Mouse (Mus musculus) kidney, adult 18-20 months (tissue): ENCODE measurements around the gene Cox17.

Source experiments
- DNase-seq: peaks from one replicate; pipeline ENCODE4 v3.0.0; 2021

Cox17 gene

GRCm38 (mm10) chr16:38350361-38350855 is 3.6 kb downstream of the Cox17 start:
- DNase-seq: no peak

GRCm38 (mm10) chr16:38350939-38351338 is 4.1 kb downstream of the Cox17 start:
- DNase-seq: no peak

GRCm38 (mm10) chr16:38352031-38352430 is 5.2 kb downstream of the Cox17 start:
- peak; percentile 15 for DNase-seq

GRCm38 (mm10) chr16:38352851-38353250 is 6.1 kb downstream of the Cox17 start:
- DNase-seq: no peak

GRCm38 (mm10) chr16:38353642-38354041 is 6.9 kb downstream of the Cox17 start:
- no peak for DNase-seq

GRCm38 (mm10) chr16:38354185-38354913 is 7.6 kb downstream of the Cox17 start:
- DNase-seq: no peak

GRCm38 (mm10) chr16:38358256-38358812 is 11.5 kb downstream of the Cox17 start:
- DNase-seq: no peak

GRCm38 (mm10) chr16:38359241-38359640 is 12.4 kb downstream of the Cox17 start:
- DNase-seq: no peak

- no peak for DNase-seq
Measured at GRCm38 (mm10) chr16:38359857-38360256, 13.1 kb downstream of the Cox17 start.

- DNase-seq: no peak
Measured at GRCm38 (mm10) chr16:38360317-38360716, 13.5 kb downstream of the Cox17 start.

- DNase-seq: no peak
Measured at GRCm38 (mm10) chr16:38361933-38362332, 15.1 kb downstream of the Cox17 start, which contains the start of gene Popdc2. Gene Popdc2 (plus strand): TSS chr16:38362209.

- no peak for DNase-seq
Measured at GRCm38 (mm10) chr16:38362493-38363255, 15.9 kb downstream of the Cox17 start.

GRCm38 (mm10) chr16:38363256-38363595 is 16.4 kb downstream of the Cox17 start:
- no peak for DNase-seq

GRCm38 (mm10) chr16:38363657-38364056 is 16.9 kb downstream of the Cox17 start:
- no peak for DNase-seq

- DNase-seq: no peak
Measured at GRCm38 (mm10) chr16:38365390-38365789, 18.6 kb downstream of the Cox17 start.

GRCm38 (mm10) chr16:38366231-38366630 is 19.4 kb downstream of the Cox17 start:
- no peak for DNase-seq

GRCm38 (mm10) chr16:38368336-38368735 is 21.5 kb downstream of the Cox17 start:
- DNase-seq: no peak

GRCm38 (mm10) chr16:38369000-38369399 is 22.2 kb downstream of the Cox17 start:
- DNase-seq: no peak

GRCm38 (mm10) chr16:38369431-38369830 is 22.6 kb downstream of the Cox17 start:
- DNase-seq: no peak

- no peak for DNase-seq
Measured at GRCm38 (mm10) chr16:38369992-38370484, 23.2 kb downstream of the Cox17 start.

GRCm38 (mm10) chr16:38370633-38371374 is 24.0 kb downstream of the Cox17 start:
- no peak for DNase-seq

- DNase-seq: no peak
Measured at GRCm38 (mm10) chr16:38371705-38372296, 25.0 kb downstream of the Cox17 start.
